Mouse (Mus musculus) heart, postnatal 10 days (tissue): ENCODE data around the gene A730009L09Rik. TPM values are rescaled to one million over a fixed set of nuclear protein-coding genes. Genes with fewer than 3 reads are reported as not detected.
A peak's percentile ranks its signal among the peaks of the same experiment; 100 is the strongest.

ENCODE experiments used
- DNase-seq, 2 experiments: peaks; one replicate each; pipeline ENCODE4 v3.0.0; 2021
- intact Hi-C: fragments of 180-260 bp; cut with DNase I; formaldehyde crosslinking; loops from one replicate; pipeline ENCODE4 v1.15.1; 2025
- total RNA-seq, 2 experiments: library from RNA; stranded (reverse); gene quantifications; 2 replicates each; pipeline ENCODE4 v1.2.3; 2021

Gene A730009L09Rik
- total RNA-seq, 2 experiments from 2014 or later, result not detected

GRCm38 (mm10) chr16:84558113-84558917, 43.4 kb downstream of the A730009L09Rik start:
- no peak for DNase-seq
- intact Hi-C loops, result no loop called here

DNA sequence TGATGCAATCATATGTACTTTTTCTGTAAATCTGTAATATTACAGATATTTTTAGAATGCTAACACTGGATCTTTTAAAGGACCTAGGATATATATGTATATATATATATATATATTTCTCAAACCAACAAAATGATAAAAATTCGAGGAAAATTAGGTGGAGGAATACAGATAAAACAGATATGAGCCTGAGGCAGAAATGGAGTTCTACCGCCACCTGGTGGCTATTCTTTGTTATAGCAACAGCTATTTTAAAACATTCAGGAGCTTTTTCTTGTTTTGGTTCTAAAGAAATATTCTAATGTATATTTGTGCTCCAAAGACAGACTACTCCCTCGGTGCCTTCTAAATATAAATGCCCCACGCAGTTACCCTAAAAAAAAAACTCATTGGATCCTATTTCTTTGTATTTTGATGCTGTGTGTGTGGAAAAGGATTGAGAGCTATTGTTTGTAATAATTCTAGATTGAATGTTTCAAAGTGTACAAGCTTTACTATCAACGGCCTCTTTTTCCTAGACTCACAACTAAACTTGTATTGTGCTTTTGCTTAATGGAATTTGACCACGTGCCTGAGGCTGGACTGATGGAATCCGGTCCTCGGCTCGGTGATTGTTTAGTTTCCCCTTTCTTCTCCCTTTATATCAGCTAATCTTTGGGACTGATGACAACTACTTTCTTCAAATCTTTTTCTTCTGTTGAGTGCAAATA, 44.8 kb downstream of the A730009L09Rik start:
- intact Hi-C loops, result loop anchor here (1.0 kb wide), 1 partner anchor 32 kb away; no protein-coding TSS in a partner anchor
- peak in 1 of 2 experiments; percentile 15 for DNase-seq

- intact Hi-C loops, result no loop called here
- DNase-seq, result no peak
Measured at GRCm38 (mm10) chr16:84560279-84560602, 45.3 kb downstream of the A730009L09Rik start.

Other genes with a start within 250 kb of the A730009L09Rik start
- 10 to 100 TPM; 35.5 to 37.9 TPM for gene Mrpl39, start 220.6 kb downstream of the A730009L09Rik start, total RNA-seq